Mouse (Mus musculus): ENCODE results near the gene Phox2a. TPM values are rescaled to one million over a fixed set of nuclear protein-coding genes. Genes with fewer than 3 reads are reported as not detected.

Phox2a gene
- not detected in 2 replicates for polyA plus RNA-seq (2021; fragmentation: Nextera tagmentation)
- long read RNA-seq, experiment 1 = 0 reads
- long read RNA-seq, experiment 2 = 0 reads

DNA sequence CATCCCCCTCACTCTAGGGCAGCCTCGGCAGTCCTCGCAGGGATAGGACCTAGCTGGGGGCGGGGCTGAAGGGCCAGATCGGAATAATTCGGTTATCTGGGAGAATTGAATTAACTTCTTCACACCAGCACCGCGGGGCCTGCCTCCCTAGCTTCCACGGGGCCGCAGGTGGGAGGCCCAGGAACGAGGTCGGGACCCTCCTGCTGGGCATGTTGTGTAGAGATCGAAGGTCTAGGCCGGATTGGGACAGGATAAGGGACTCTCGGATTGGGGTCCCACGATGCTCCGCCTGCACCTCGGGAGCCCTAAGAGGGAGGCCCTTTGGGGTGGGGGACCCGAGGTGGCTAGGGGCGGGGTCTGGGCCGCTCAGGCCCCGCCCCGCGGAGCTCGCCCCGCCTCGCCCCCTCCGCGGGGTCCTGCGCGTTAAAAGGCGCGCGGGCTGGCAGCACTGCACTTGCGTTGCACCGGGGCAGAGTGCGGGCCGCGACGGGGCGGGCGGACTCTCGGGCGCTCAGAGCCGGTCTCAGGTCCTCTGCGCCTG is at the start of gene Phox2a:
TSS of gene Phox2a (plus strand) at position 453 of the 541 bp plus-strand sequence.

DNA sequence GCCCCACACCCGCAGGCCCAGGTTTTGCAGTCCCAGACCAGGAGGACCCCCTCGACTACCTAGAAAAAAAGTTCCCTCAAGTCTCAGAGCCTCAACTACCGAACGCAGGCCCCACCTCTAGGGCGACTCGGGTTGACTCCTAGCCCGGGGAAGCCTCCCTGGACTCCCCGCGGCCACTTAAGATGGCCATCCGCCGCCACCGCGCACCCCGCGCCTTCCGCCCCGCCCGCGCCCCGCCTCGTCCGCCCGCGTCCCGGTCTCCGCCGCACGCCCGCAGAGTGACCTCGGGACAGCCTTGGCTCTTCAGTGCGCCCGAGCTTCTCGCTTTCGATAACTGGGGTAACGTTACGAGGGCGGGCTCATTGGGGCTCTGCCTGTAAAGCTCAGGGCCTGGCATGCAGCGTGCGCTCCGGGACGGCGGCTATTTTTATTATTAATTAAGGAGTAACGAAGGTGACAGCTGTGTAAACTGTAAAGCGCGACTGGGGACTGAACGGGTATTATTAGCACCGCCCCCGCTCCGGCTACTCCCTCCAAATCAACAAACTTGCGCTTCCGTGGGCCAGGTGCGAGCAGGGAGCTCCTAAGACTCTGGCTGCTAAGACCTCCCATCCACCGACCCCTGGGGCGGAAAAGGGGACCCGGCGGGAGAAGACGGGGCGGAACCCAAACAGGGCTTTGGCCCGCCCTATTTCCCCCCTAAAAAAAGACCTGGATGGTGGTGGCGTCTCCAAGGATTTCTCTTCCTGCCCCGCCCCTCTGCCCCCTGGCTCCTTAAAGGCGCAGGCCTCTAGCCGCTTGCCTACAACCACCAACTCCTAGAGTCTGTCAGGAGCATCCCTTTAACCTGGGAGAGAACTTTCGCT is 19.7 kb downstream of the Phox2a start, which contains the start of gene Inppl1:
TSS of gene Inppl1 (minus strand) at position 624 of the 866 bp plus-strand sequence.

GRCm38 (mm10) chr7:101857094-101857493 is 39.0 kb downstream of the Phox2a start, which contains the start of gene Folr2:
Folr2 (minus strand) TSS chr7:101857194.

GRCm38 (mm10) chr7:101863415-101863814 is 45.3 kb downstream of the Phox2a start, which contains the start of gene Anapc15:
Anapc15 (plus strand) TSS chr7:101863715.

DNA sequence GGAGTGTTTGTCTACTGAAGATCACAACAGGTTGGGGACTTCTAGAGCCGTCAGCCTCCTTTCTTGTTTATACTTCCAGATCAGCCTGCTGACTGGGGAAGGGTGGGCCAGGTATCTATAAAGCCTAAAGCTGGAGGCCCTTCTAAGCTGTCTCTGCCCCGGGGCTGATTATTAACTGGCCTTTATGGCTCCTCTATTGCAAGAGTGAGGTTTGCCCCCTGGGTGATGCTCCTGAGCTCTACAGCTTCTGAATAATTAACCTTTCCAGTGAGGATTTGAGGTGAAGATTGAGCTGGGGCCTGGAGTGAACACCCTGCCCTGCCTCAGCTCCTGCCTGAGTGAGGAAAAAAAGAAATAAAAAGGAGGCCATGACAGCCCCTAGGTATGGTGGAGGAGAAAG is 52.5 kb downstream of the Phox2a start, which contains the start of gene Folr1:
TSS of gene Folr1 (minus strand) at position 160 of the 400 bp plus-strand sequence.

Other genes starting within 250 kb of the Phox2a start
- gene Art2b, start 232.7 kb upstream of the Phox2a start, polyA plus RNA-seq (2021; fragmentation: Nextera tagmentation) = not detected in 2 replicates
- gene Clpb, start 154.7 kb upstream of the Phox2a start, polyA plus RNA-seq (2021; fragmentation: Nextera tagmentation) = 57.2 and 63.6 TPM in 2 replicates
- 2.2 and 2.9 TPM in 2 replicates for gene Inppl1, start 19.9 kb downstream of the Phox2a start, polyA plus RNA-seq (2021; fragmentation: Nextera tagmentation)
- 0.78 and 0.93 TPM in 2 replicates for gene Folr2, start 38.9 kb downstream of the Phox2a start, polyA plus RNA-seq (2021; fragmentation: Nextera tagmentation)
- 26.6 and 27.6 TPM in 2 replicates for gene Anapc15, start 45.4 kb downstream of the Phox2a start, polyA plus RNA-seq (2021; fragmentation: Nextera tagmentation)
- 7.6 and 132 TPM in 2 replicates for gene Folr1, start 52.5 kb downstream of the Phox2a start, polyA plus RNA-seq (2021; fragmentation: Nextera tagmentation)
- 224 and 235 TPM in 2 replicates for gene Lamtor1, start 87.6 kb downstream of the Phox2a start, polyA plus RNA-seq (2021; fragmentation: Nextera tagmentation)
- not detected in 2 replicates for gene Tomt, start 88.0 kb downstream of the Phox2a start, polyA plus RNA-seq (2021; fragmentation: Nextera tagmentation)
- gene Lrrc51, start 115.6 kb downstream of the Phox2a start, polyA plus RNA-seq (2021; fragmentation: Nextera tagmentation) = 13.0 and 24.4 TPM in 2 replicates
- gene Numa1, start 115.8 kb downstream of the Phox2a start, polyA plus RNA-seq (2021; fragmentation: Nextera tagmentation) = 25.8 and 31.2 TPM in 2 replicates
- 0.60 and 1.5 TPM in 2 replicates for gene Il18bp, start 200.4 kb downstream of the Phox2a start, polyA plus RNA-seq (2021; fragmentation: Nextera tagmentation)
- gene Rnf121, start 247.2 kb downstream of the Phox2a start, polyA plus RNA-seq (2021; fragmentation: Nextera tagmentation) = 18.0 and 19.2 TPM in 2 replicates
- 2.4 and 3.1 TPM in 2 replicates for gene Xndc1, start 247.2 kb downstream of the Phox2a start, polyA plus RNA-seq (2021; fragmentation: Nextera tagmentation)
- 0.09 and 0.13 TPM in 2 replicates for gene Xntrpc, start 247.4 kb downstream of the Phox2a start, polyA plus RNA-seq (2021; fragmentation: Nextera tagmentation)